Comparison of ENCODE assay signal across 9 mouse cellular contexts in the genomic region with DNA sequence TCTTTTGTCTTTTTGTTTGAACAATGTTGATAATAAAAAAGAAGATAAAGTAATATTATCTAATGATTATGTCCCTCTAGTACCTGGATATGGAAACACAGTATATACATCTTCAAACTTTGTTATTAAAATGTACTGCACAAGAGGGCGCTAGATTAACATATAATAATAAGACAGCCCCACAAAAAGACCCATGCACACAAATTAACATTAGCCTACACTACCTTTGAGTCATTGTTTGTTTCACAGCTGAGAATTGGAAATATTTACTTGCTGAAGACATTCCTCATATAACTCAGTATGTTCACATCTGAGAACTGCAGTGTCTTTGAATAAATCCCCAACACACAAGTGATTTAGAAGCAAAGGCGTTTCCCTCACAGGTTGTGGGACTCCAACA. TPM values are rescaled to one million over a fixed set of nuclear protein-coding genes. Genes with fewer than 3 reads are reported as not detected.
A peak's percentile ranks its signal among the peaks of the same experiment; 100 is the strongest.
DNase-seq lines count a peak whose midpoint lies in the region; ATAC-seq and TF ChIP-seq lines count a peak whose summit lies in the region.
"Had no signal": no experiment of that assay in that cellular context is flagged by ENCODE, and none has a peak within 500 bp of the region (broad histone marks: within the 10 kb centered on the region; RNA-seq: fewer than 3 reads in every experiment).

No protein-coding gene starts in this region.

- peaks cover 8% of the 10 kb centered on the region; the same call in 1 of the 2 replicates for H3K4me1 ChIP-seq in limb, embryonic 14.5 days (ENCODE audit: control insufficient read depth, insufficient read depth, low read length)
- peaks cover 16% of the 10 kb centered on the region for H3K4me1 ChIP-seq in limb, embryonic 10.5 days
- H3K4me1 ChIP-seq in embryonic facial prominence, embryonic 14.5 days (ENCODE audit: control insufficient read depth, insufficient read depth, low read length), result no peaks in the 10 kb centered on the region
- peaks cover 3% of the 10 kb centered on the region; the same call in 1 of the 2 replicates for H3K4me1 ChIP-seq in neural tube, embryonic 14.5 days (ENCODE audit: control insufficient read depth, insufficient read depth, low read length)
- H3K4me1 ChIP-seq: megakaryocyte, embryonic 14.5 days had no signal

- no peak for TF ChIP-seq POLR2A in limb, embryonic 14.5 days (IDR thresholded peaks at IDR 0.05; ENCODE audit: borderline replicate concordance, extremely low read depth, insufficient read depth, insufficient read length)

- no peak overlapping the region for H3K27ac ChIP-seq in limb, embryonic 14.5 days (replicated peaks; ENCODE audit: low read depth, low read length)
- no peak overlapping the region for H3K27ac ChIP-seq in limb, embryonic 10.5 days
- no peak overlapping the region for H3K27ac ChIP-seq in embryonic facial prominence, embryonic 14.5 days (replicated peaks; ENCODE audit: low read depth, low read length)
- no peak overlapping the region for H3K27ac ChIP-seq in neural tube, embryonic 14.5 days (ENCODE audit: low read depth, low read length)

- WGBS in limb, embryonic 14.5 days, result 45% methylated on average over 2 of the region's 2 CpGs
- 53% methylated on average over 2 of the region's 2 CpGs for WGBS in limb, embryonic 10.5 days
- WGBS in embryonic facial prominence, embryonic 14.5 days, result 37% methylated on average over 2 of the region's 2 CpGs
- WGBS in neural tube, embryonic 14.5 days, result 56% methylated on average over 2 of the region's 2 CpGs

- no peaks in the 10 kb centered on the region for H3K27me3 ChIP-seq in limb, embryonic 14.5 days (ENCODE audit: control insufficient read depth, insufficient read depth, low read length)
- H3K27me3 ChIP-seq in limb, embryonic 10.5 days (ENCODE audit: low read depth, poor library complexity, severe bottlenecking), result 0 out of 2 replicates have a peak, but pooled peaks cover 6% of the 10 kb centered on the region
- H3K27me3 ChIP-seq in embryonic facial prominence, embryonic 14.5 days (replicated peaks; ENCODE audit: control insufficient read depth, insufficient read depth, low read length), result no peaks in the 10 kb centered on the region
- no peaks in the 10 kb centered on the region for H3K27me3 ChIP-seq in neural tube, embryonic 14.5 days (ENCODE audit: control insufficient read depth, insufficient read depth, low read length)

- peak; percentile 69 for DNase-seq in limb, embryonic 14.5 days (ENCODE audit: low spot score)
- no peak for DNase-seq in limb, embryonic 10.5 days (ENCODE audit: low spot score)
- peak; percentile 68 for DNase-seq in NIH3T3 (ENCODE audit: low read depth)
- DNase-seq in embryonic facial prominence, embryonic 14.5 days (ENCODE audit: low spot score), result peak; percentile 75
- no peak for DNase-seq in thymus, postnatal 4 days
- DNase-seq in adrenal gland, postnatal 14 days, result no peak
- DNase-seq: kidney, adult 11 months had no signal

- ATAC-seq in limb, embryonic 14.5 days (ENCODE audit: low FRiP score, low read depth), result no peak
- no peak for ATAC-seq in embryonic facial prominence, embryonic 14.5 days (ENCODE audit: low read depth)
- peak; percentile 64; the same call in 1 of the 2 replicates for ATAC-seq in neural tube, embryonic 14.5 days (ENCODE audit: low read depth)

- no peaks in the 10 kb centered on the region for H3K36me3 ChIP-seq in limb, embryonic 14.5 days (ENCODE audit: control insufficient read depth, insufficient read depth, low read length)
- no peaks in the 10 kb centered on the region for H3K36me3 ChIP-seq in limb, embryonic 10.5 days
- H3K36me3 ChIP-seq in embryonic facial prominence, embryonic 14.5 days (ENCODE audit: control insufficient read depth, insufficient read depth, low read length), result no peaks in the 10 kb centered on the region
- no peaks in the 10 kb centered on the region for H3K36me3 ChIP-seq in neural tube, embryonic 14.5 days (ENCODE audit: control insufficient read depth, insufficient read depth, low read length)

- H3K9me3 ChIP-seq in limb, embryonic 14.5 days (ENCODE audit: control insufficient read depth, low read length), result no peaks in the 10 kb centered on the region
- no peaks in the 10 kb centered on the region for H3K9me3 ChIP-seq in limb, embryonic 10.5 days (replicated peaks)
- H3K9me3 ChIP-seq in embryonic facial prominence, embryonic 14.5 days (ENCODE audit: control insufficient read depth, low read length), result no peaks in the 10 kb centered on the region
- H3K9me3 ChIP-seq in neural tube, embryonic 14.5 days (ENCODE audit: control insufficient read depth, low read length), result no peaks in the 10 kb centered on the region
- H3K9me3 ChIP-seq: megakaryocyte, embryonic 14.5 days had no signal

- H3K9ac ChIP-seq in limb, embryonic 14.5 days (ENCODE audit: low read depth, low read length, severe bottlenecking), result no peak overlapping the region
- no peak overlapping the region for H3K9ac ChIP-seq in embryonic facial prominence, embryonic 14.5 days (ENCODE audit: low read depth, low read length)
- no peak overlapping the region for H3K9ac ChIP-seq in neural tube, embryonic 14.5 days (replicated peaks; ENCODE audit: low read depth, low read length)

- no peak overlapping the region for H3K4me2 ChIP-seq in limb, embryonic 14.5 days (replicated peaks; ENCODE audit: low read depth, low read length, severe bottlenecking)
- H3K4me2 ChIP-seq in embryonic facial prominence, embryonic 14.5 days (ENCODE audit: low read depth, low read length), result no peak overlapping the region
- H3K4me2 ChIP-seq in neural tube, embryonic 14.5 days (ENCODE audit: low read depth, low read length), result no peak overlapping the region

- no peak overlapping the region for H3K4me3 ChIP-seq in limb, embryonic 14.5 days (replicated peaks; ENCODE audit: low read length)
- H3K4me3 ChIP-seq in limb, embryonic 10.5 days, result no peak overlapping the region
- no peak overlapping the region for H3K4me3 ChIP-seq in embryonic facial prominence, embryonic 14.5 days (ENCODE audit: low read depth, low read length)
- no peak overlapping the region for H3K4me3 ChIP-seq in neural tube, embryonic 14.5 days (ENCODE audit: low read depth, low read length)
- H3K4me3 ChIP-seq: megakaryocyte, embryonic 14.5 days had no signal

RNA-seq across cellular contexts. Expression of gene Arg1, which starts 33.8 kb away (rescaled TPM):
- polyA plus RNA-seq in limb, embryonic 14.5 days (2012; rRNA removed), result 1.2 and 2.4 TPM in 2 replicates
- polyA plus RNA-seq in limb, embryonic 14.5 days (2014; fragmentation: Nextera tagmentation; extraction: Ambion mirVana), result 5.8 and 7.8 TPM in 2 replicates
- polyA plus RNA-seq in limb, embryonic 10.5 days (2016; fragmentation: Nextera tagmentation; extraction: Ambion mirVana), result 11.8 and 12.3 TPM in 2 replicates
- polyA plus RNA-seq in embryonic facial prominence, embryonic 14.5 days (2014; fragmentation: Nextera tagmentation; extraction: Ambion mirVana), result 5.1 and 5.3 TPM in 2 replicates
- 4.6 and 7.0 TPM in 2 replicates for polyA plus RNA-seq in neural tube, embryonic 14.5 days (2014; fragmentation: Nextera tagmentation; extraction: Ambion mirVana)
- 9.5 and 122 TPM in 2 replicates for total RNA-seq in adrenal gland, postnatal 14 days (2021)

Comparison
In these comparisons a context has a peak if more than half of its experiments do, and no peak if none do; other contexts are left out.
1. DNase-seq: peak in limb, embryonic 14.5 days (single experiment), NIH3T3 (single experiment) and embryonic facial prominence, embryonic 14.5 days (single experiment); none in limb, embryonic 10.5 days (single experiment), thymus, postnatal 4 days (single experiment) and adrenal gland, postnatal 14 days (single experiment).